Mouse (Mus musculus) brown adipose tissue, adult 24 weeks (tissue): ENCODE results near the gene Abt1. TPM values are rescaled to one million over a fixed set of nuclear protein-coding genes. Genes with fewer than 3 reads are reported as not detected.
"Not testable (repeated sequence)": the region's sequence is repeated elsewhere in the genome, so short reads cannot be mapped to it uniquely, and the experiment has no call there.

Experiments
- H3K27ac ChIP-seq: fragments of 200-500 bp; replicated peaks from 2 replicates; pipeline ENCODE4 v1.5.1; 2012; ENCODE audit warnings: low read depth, mild to moderate bottlenecking, low read length
- H3K4me1 ChIP-seq: fragments of 200-500 bp; 2 replicates; pipeline ENCODE4 v1.6.1; 2012; ENCODE audit warnings: low read length, mixed read lengths; ENCODE audit not compliant: control insufficient read depth, insufficient read depth, insufficient read length
- H3K4me3 ChIP-seq: fragments of 200-500 bp; 2 replicates; pipeline ENCODE4 v1.5.1; 2012; ENCODE audit warnings: low read depth, mild to moderate bottlenecking, low read length, moderate library complexity; ENCODE audit not compliant: insufficient read depth
- polyA plus RNA-seq: library from polyadenylated mRNA; stranded (reverse); fragments of >200 nt; gene quantifications from 2 replicates; pipeline ENCODE4 v1.2.4, GENCODE M21; 2012; ENCODE audit not compliant: missing spikeins, insufficient read depth, insufficient read length

Gene Abt1
- polyA plus RNA-seq, 1 experiment = 5.0 TPM

- H3K4me3 ChIP-seq = peak overlapping the region; percentile 22; the same call in 1 of the 2 replicates
Measured at GRCm38 (mm10) chr13:23412630-23413521, 10.8 kb downstream of the Abt1 start.

GRCm38 (mm10) chr13:23412211-23412629, 11.4 kb downstream of the Abt1 start:
- peak overlapping the region; percentile 22; the same call in 1 of the 2 replicates for H3K4me3 ChIP-seq

More at GRCm38 (mm10) chr13:23412630-23413521, 10.8 kb downstream of the Abt1 start:
- Histone ChIP-seq H3K4me1 (no peaks in the 10 kb centered on the region; the same call in 1 of the 2 replicates), H3K27ac (no peak overlapping the region)

GRCm38 (mm10) chr13:23411311-23412210, 12.1 kb downstream of the Abt1 start:
- H3K4me1 ChIP-seq = no peaks in the 10 kb centered on the region; the same call in 1 of the 2 replicates
- H3K4me3 ChIP-seq = peak overlapping the region; percentile 18; the same call in 1 of the 2 replicates
- H3K27ac ChIP-seq = no peak overlapping the region

More at GRCm38 (mm10) chr13:23412211-23412629, 11.4 kb downstream of the Abt1 start:
- Histone ChIP-seq H3K27ac (no peak overlapping the region), H3K4me1 (no peaks in the 10 kb centered on the region; the same call in 1 of the 2 replicates)

GRCm38 (mm10) chr13:23410632-23411031, 13.0 kb downstream of the Abt1 start:
- Histone ChIP-seq H3K27ac (no peak overlapping the region), H3K4me1 (no peaks in the 10 kb centered on the region; the same call in 1 of the 2 replicates), H3K4me3 (no peak overlapping the region)

- H3K27ac ChIP-seq = no peak overlapping the region
- H3K4me1 ChIP-seq = no peaks in the 10 kb centered on the region
- no peak overlapping the region for H3K4me3 ChIP-seq
Measured at GRCm38 (mm10) chr13:23402626-23403025, 21.0 kb downstream of the Abt1 start.

- Histone ChIP-seq H3K27ac (no peak overlapping the region), H3K4me1 (no peaks in the 10 kb centered on the region), H3K4me3 (peak overlapping the region; percentile 39)
Measured at GRCm38 (mm10) chr13:23401683-23402527, 21.8 kb downstream of the Abt1 start.

- Histone ChIP-seq H3K4me3 (no peak overlapping the region), H3K4me1 (no peaks in the 10 kb centered on the region), H3K27ac (no peak overlapping the region)
Measured at GRCm38 (mm10) chr13:23400771-23401682, 22.6 kb downstream of the Abt1 start.

GRCm38 (mm10) chr13:23396913-23397312, 26.8 kb downstream of the Abt1 start:
- not testable (repeated sequence) for H3K4me1 ChIP-seq, H3K4me3 ChIP-seq, H3K27ac ChIP-seq

GRCm38 (mm10) chr13:23396246-23396703, 27.4 kb downstream of the Abt1 start:
- H3K27ac ChIP-seq = no peak overlapping the region
- peaks cover 4% of the 10 kb centered on the region; the same call in 1 of the 2 replicates for H3K4me1 ChIP-seq
- H3K4me3 ChIP-seq = peak overlapping the region; percentile 38

GRCm38 (mm10) chr13:23395301-23396245, 28.1 kb downstream of the Abt1 start:
- Histone ChIP-seq H3K27ac (no peak overlapping the region), H3K4me3 (peak overlapping the region; percentile 38), H3K4me1 (peaks cover 4% of the 10 kb centered on the region; the same call in 1 of the 2 replicates)

GRCm38 (mm10) chr13:23387548-23387947, 36.1 kb downstream of the Abt1 start:
- no peak overlapping the region for H3K4me3 ChIP-seq
- H3K27ac ChIP-seq = no peak overlapping the region
- H3K4me1 ChIP-seq = no peaks in the 10 kb centered on the region

- no peak overlapping the region for H3K4me3 ChIP-seq
- no peaks in the 10 kb centered on the region for H3K4me1 ChIP-seq
- H3K27ac ChIP-seq = no peak overlapping the region
Measured at GRCm38 (mm10) chr13:23383127-23383526, 40.5 kb downstream of the Abt1 start.
